Mouse (Mus musculus) embryonic fibroblast, embryonic 13.5 days (primary cell): Measurements from ENCODE around the gene Stox2.

Experiments
- CTCF ChIP-seq: IDR thresholded peaks from 2 replicates; pipeline ENCODE4 v1.5.1; 2011; ENCODE audit warnings: mild to moderate bottlenecking, control low read depth, low read length, moderate library complexity, borderline replicate concordance; ENCODE audit not compliant: insufficient read depth
- POLR2A ChIP-seq: IDR thresholded peaks from 2 replicates; pipeline ENCODE4 v1.6.1; 2011; ENCODE audit warnings: low read depth, mild to moderate bottlenecking, control low read depth, low read length, moderate library complexity

DNA sequence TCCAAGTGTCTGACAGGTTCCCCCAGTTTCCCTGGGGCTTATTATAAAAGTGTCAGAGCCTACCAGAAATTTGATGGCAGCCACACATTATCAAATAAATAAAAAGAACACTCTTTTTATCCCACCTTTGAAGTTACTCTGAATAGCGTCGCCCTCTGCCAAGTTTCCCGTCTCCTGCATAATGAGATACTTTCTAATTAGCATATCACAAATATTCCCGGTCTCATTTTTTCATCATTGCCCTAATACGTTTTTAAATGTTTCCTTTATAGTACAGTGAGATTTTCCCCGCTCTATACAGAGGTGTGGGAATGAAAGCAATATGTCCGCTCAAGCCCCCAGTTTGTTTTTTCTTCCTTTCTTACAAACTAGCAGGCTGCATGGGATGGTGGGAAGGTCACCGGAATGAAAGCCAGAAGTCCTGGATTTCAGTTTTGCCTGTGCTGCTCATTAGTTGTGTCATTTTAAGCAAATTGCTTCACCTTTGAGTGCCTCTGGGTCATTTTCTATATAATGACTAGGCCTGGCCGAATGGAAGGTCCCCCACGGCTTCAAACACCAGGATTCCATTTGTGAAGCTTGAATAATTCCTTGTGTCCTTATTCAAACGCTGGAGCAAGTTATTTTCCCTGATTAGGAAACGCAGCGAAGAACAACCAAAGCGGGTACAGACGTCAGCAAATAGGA lies 100.9 kb downstream of the Stox2 start:
- no peak for TF ChIP-seq CTCF
- TF ChIP-seq POLR2A: no peak
